Mouse (Mus musculus) liver, embryonic 14.5 days (tissue): ENCODE results near the gene Tmem132a. TPM values are rescaled to one million over a fixed set of nuclear protein-coding genes. Genes with fewer than 3 reads are reported as not detected.

Source experiments
- ATAC-seq: fragments of 200-750 bp; cut with Nextera tagmentation; 2 replicates; pipeline ENCODE4 v1.8.0; 2017; ENCODE audit warnings: moderate number of reproducible peaks, mild to moderate bottlenecking, moderate library complexity; ENCODE audit not compliant: insufficient read depth
- DNase-seq, 3 experiments: peaks; one replicate each; pipeline ENCODE4 v3.0.0-alpha.2; 2012 to 2013; ENCODE audit warnings: low read depth in 3 of 3, low spot score in 3 of 3
- H3K27ac ChIP-seq: fragments of 300-500 bp; sonication (generic); 2 replicates; pipeline ENCODE4 v1.5.1; 2014; ENCODE audit warnings: moderate library complexity, mild to moderate bottlenecking, control low read depth, inconsistent platforms
- H3K27me3 ChIP-seq: fragments of 300-500 bp; sonication (generic); 2 replicates; pipeline ENCODE4 v1.6.1; 2014; ENCODE audit warnings: mild to moderate bottlenecking, low read length, moderate library complexity; ENCODE audit not compliant: control insufficient read depth, insufficient read depth
- H3K36me3 ChIP-seq: fragments of 300-500 bp; sonication (generic); replicated peaks from 2 replicates; pipeline ENCODE4 v1.6.1; 2014; ENCODE audit warnings: low read depth; ENCODE audit not compliant: control insufficient read depth, insufficient read depth
- H3K4me1 ChIP-seq, 2 experiments: fragments of 200-500 bp in 1 of 2; fragments of 300-500 bp in 1 of 2; sonication (generic) in 1 of 2; replicated peaks; 2 replicates each; pipeline ENCODE4 v1.6.1; 2012 to 2014; ENCODE audit warnings: antibody characterized with exemption in 1 of 2, inconsistent platforms in 1 of 2, low read length in 1 of 2; ENCODE audit not compliant: control insufficient read depth in 2 of 2, insufficient read depth in 2 of 2
- H3K4me2 ChIP-seq: fragments of 300-500 bp; sonication (generic); 2 replicates; pipeline ENCODE4 v1.6.1; 2014; ENCODE audit warnings: low read depth, mild to moderate bottlenecking, control low read depth, moderate library complexity
- H3K4me3 ChIP-seq, 2 experiments: fragments of 200-500 bp in 1 of 2; fragments of 300-500 bp in 1 of 2; sonication (generic) in 1 of 2; 2 replicates each; pipeline ENCODE4 v1.5.1; 2012 to 2014; ENCODE audit warnings: low read depth in 2 of 2, low read length in 2 of 2, mild to moderate bottlenecking in 2 of 2, control low read depth in 1 of 2, inconsistent platforms in 1 of 2, moderate library complexity in 1 of 2; ENCODE audit not compliant: insufficient read depth in 1 of 2
- H3K9ac ChIP-seq: fragments of 300-500 bp; sonication (generic); replicated peaks from 2 replicates; pipeline ENCODE4 v1.6.1; 2014; ENCODE audit warnings: mild to moderate bottlenecking, control low read depth, moderate library complexity
- H3K9me3 ChIP-seq: fragments of 300-500 bp; sonication (generic); 2 replicates; pipeline ENCODE4 v1.6.1; 2016; ENCODE audit warnings: low read length, mixed read lengths; ENCODE audit not compliant: control insufficient read depth
- CTCF ChIP-seq: IDR thresholded peaks from 2 replicates; pipeline ENCODE4 v1.5.1; 2016; ENCODE audit warnings: antibody characterized with exemption, low read depth, control low read depth
- EP300 ChIP-seq: IDR thresholded peaks from 2 replicates; pipeline ENCODE4 v1.6.1; 2016; ENCODE audit warnings: antibody characterized with exemption, low read depth
- WGBS: fragments of 180-500 bp; shearing (Covaris S2); extraction: QIAGEN DNeasy Blood & Tissue Kit; methylation state at CpG from one replicate; pipeline ENCODE4 v1.1.7; 2014; ENCODE audit not compliant: insufficient replicate concordance; 5-methylcytosine and 5-hydroxymethylcytosine counted together
- polyA plus RNA-seq, 2 experiments: library from polyadenylated mRNA; depleted of rRNA in 1 of 2; stranded (reverse) in 1 of 2; unstranded in 1 of 2; fragments of >200 nt; fragmentation: Nextera tagmentation in 1 of 2; extraction: Ambion mirVana in 1 of 2; gene quantifications; 2 replicates each; pipeline versions ENCODE4 v1.2.1 to v1.2.3; 2012 to 2014

Gene Tmem132a
- polyA plus RNA-seq (2012; rRNA removed), result 2.5 and 2.8 TPM in 2 replicates
- 1.6 and 2.2 TPM in 2 replicates for polyA plus RNA-seq (2014; fragmentation: Nextera tagmentation; extraction: Ambion mirVana)

- ATAC-seq (no peak), DNase-seq (no peak)
- Histone ChIP-seq H3K4me2 (peak within 1 kb of the TSS; percentile 47), H3K9me3 (no peaks in the 10 kb centered on the region), H3K4me1 (no peaks in the 10 kb centered on the region), H3K4me3 (peak within 1 kb of the TSS; percentile 38 to 40), H3K27ac (no peak within 1 kb of the TSS), H3K9ac (no peak within 1 kb of the TSS), H3K36me3 (no peaks in the 10 kb centered on the region; the same call in 1 of the 2 replicates), H3K27me3 (peaks cover 14% of the 10 kb centered on the region)
- 14% methylated on average over 8 of the region's 8 CpGs for WGBS
- TF ChIP-seq CTCF, result no peak
Measured at GRCm38 (mm10) chr19:10869886-10870527, at the start of gene Tmem132a. TSS of gene Tmem132a (minus strand) at chr19:10869940.

GRCm38 (mm10) chr19:10918321-10918991 lies 48.7 kb upstream of the Tmem132a start:
- TF ChIP-seq EP300 (no peak), CTCF (no peak)
- no peaks in the 10 kb centered on the region for H3K36me3 ChIP-seq
- H3K9me3 ChIP-seq, result no peaks in the 10 kb centered on the region
- no peak overlapping the region for H3K4me2 ChIP-seq
- DNase-seq (no peak), ATAC-seq (no peak)
- no peak overlapping the region for H3K27ac ChIP-seq
- no peaks in the 10 kb centered on the region for H3K27me3 ChIP-seq
- 0 out of 4 replicates have a peak, but pooled peaks cover 0 to 3% of the 10 kb centered on the region in 2 experiments for H3K4me1 ChIP-seq
- WGBS, result 67% methylated on average over 10 of the region's 10 CpGs
- H3K4me3 ChIP-seq, result no peak overlapping the region
- H3K9ac ChIP-seq, result no peak overlapping the region

- no peak for DNase-seq
- no peak overlapping the region for H3K9ac ChIP-seq
- no peak overlapping the region for H3K4me3 ChIP-seq
- H3K4me1 ChIP-seq, result 0 out of 4 replicates have a peak, but pooled peaks cover 0 to 3% of the 10 kb centered on the region in 2 experiments
- WGBS, result 31% methylated on average over 5 of the region's 5 CpGs
- TF ChIP-seq CTCF (no peak), EP300 (no peak)
- no peak overlapping the region for H3K27ac ChIP-seq
- H3K9me3 ChIP-seq, result no peaks in the 10 kb centered on the region
- no peak overlapping the region for H3K4me2 ChIP-seq
- H3K36me3 ChIP-seq, result no peaks in the 10 kb centered on the region
- no peaks in the 10 kb centered on the region for H3K27me3 ChIP-seq
- no peak for ATAC-seq
Measured at GRCm38 (mm10) chr19:10916506-10916905, 46.8 kb upstream of the Tmem132a start.

DNA sequence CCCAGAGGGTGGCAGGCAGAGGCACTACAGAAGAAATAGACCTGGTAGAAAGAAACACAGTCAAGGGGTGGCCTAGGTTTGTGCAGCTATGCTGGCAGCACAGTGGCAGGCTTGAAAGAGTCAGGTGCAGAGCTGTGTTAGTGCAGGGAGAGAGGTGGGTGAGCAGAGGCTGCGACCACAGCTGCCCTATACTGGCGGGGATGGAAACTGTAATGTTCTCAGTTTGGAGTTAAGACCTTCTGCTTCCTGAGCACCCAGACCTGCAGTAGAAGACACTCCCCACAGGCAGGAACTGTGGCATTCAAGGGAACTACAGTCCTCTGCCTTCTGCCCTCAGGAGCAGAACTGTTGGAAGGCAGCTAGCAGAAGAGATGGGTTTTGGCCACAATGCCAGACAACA lies 45.1 kb upstream of the Tmem132a start:
- DNase-seq, result no peak
- Histone ChIP-seq H3K4me1 (0 out of 4 replicates have a peak, but pooled peaks cover 0 to 3% of the 10 kb centered on the region in 2 experiments), H3K4me3 (no peak overlapping the region), H3K27me3 (no peaks in the 10 kb centered on the region), H3K4me2 (no peak overlapping the region), H3K36me3 (no peaks in the 10 kb centered on the region), H3K9ac (no peak overlapping the region), H3K27ac (no peak overlapping the region), H3K9me3 (no peaks in the 10 kb centered on the region)
- no peak for TF ChIP-seq CTCF
- TF ChIP-seq EP300, result no peak
- WGBS, result 23% methylated on average over 2 of the region's 2 CpGs
- ATAC-seq, result no peak

DNA sequence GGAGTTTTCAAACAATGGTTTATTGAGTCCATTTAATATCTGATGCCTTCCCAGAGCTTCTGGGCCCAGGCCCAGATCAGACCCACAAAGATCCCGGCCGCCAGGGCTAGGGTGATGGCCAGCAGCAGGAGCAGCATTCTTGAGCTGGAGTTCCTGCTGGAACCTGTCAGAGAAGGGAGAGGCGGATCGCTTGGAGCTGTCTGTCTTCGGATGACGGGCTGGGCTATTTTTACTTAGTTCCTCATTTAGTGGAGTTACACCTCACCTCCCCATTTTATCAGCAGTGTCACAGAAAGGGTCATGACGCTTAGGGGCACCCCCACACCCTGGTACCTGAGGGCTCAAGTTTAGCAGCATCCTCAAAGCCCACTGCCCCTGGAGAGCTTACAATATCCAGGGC lies 44.6 kb upstream of the Tmem132a start:
- 12% methylated on average over 7 of the region's 7 CpGs for WGBS
- Histone ChIP-seq H3K36me3 (no peaks in the 10 kb centered on the region), H3K27ac (no peak overlapping the region)

More for the DNA sequence above, 44.6 kb upstream of the Tmem132a start:
- no peaks in the 10 kb centered on the region for H3K27me3 ChIP-seq
- 0 out of 4 replicates have a peak, but pooled peaks cover 0 to 3% of the 10 kb centered on the region in 2 experiments for H3K4me1 ChIP-seq
- ATAC-seq (no peak), DNase-seq (no peak)
- TF ChIP-seq CTCF (no peak), EP300 (no peak)
- no peak overlapping the region for H3K4me3 ChIP-seq
- H3K9ac ChIP-seq, result no peak overlapping the region
- H3K9me3 ChIP-seq, result no peaks in the 10 kb centered on the region
- no peak overlapping the region for H3K4me2 ChIP-seq
